Mouse (Mus musculus): ENCODE measurements at regions not wholly inside any gene's neighbourhood (a gene's known extent, or its start where the extent isn't known, plus 50 kb on each side); places are given as distances from the start of the nearest gene placed in this dataset.
A peak's percentile ranks its signal among the peaks of the same experiment; 100 is the strongest.

DNA sequence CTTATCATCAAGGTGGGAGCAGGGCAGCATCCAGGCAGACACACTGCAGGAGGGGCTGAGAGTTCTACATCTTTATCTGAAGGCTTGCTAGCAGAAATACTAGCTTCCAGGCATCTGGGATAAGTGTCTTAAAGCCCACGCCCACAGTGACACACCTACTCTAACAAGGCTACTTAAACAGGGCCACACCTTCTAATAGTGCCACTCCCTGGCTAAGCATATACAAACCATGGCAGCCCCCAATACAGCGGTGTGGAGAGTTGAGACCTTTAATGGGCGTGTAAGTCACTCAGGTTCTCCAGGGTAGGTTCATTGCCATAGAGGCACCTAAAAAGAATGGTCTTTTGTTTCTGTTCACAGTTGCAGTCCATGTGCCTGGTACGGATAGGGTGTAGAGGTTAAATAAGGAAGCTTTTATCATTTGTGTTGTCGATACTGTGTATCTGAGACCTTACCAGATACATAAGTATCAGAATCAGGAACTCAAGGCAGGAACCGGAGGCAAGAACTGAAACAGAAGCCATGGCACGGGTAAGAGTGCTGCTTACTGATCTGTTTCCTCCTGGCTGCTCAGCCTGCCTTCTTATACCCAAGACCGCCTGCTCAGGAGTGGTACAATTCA, 69.0 kb upstream of the Atrnl1 start:
- no peaks in the 10 kb centered on the region for H3K36me3 ChIP-seq
- peaks cover 24% of the 10 kb centered on the region for H3K4me1 ChIP-seq
- no peak overlapping the region for H3K27ac ChIP-seq (replicated peaks)
- H3K27me3 ChIP-seq (replicated peaks) = no peaks in the 10 kb centered on the region
- no peaks in the 10 kb centered on the region for H3K9me3 ChIP-seq (replicated peaks)
- no peak overlapping the region for H3K4me2 ChIP-seq
- no peak overlapping the region for H3K4me3 ChIP-seq (replicated peaks)
- ATAC-seq (ENCODE audit: low FRiP score) = no peak
- H3K9ac ChIP-seq (replicated peaks) = no peak overlapping the region
- 91% methylated on average over 8 of the region's 8 CpGs for WGBS

DNA sequence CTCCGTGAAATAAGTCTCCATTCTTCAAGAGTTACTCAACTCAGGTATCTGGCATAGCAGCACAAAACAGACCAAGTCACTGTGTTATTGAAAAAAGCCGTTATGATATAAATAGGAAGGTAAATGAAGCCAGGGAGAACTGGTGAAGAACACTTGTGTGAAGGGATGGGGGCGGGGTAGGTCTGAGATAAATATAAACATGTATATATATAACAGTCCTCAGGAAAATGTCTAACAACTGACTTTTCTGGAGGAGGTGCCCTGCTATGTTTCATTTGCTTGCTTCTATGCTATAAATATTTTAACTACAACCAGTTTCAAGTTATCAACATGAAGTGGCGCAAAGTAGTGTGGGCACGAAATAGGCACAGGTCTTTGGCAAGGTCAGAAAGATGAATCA, 68.3 kb upstream of the Atrnl1 start:
- WGBS = 95% methylated on average over 5 of the region's 5 CpGs
- H3K4me1 ChIP-seq = peaks cover 25% of the 10 kb centered on the region
- no peak for ATAC-seq (ENCODE audit: low FRiP score)
- H3K4me3 ChIP-seq (replicated peaks) = no peak overlapping the region
- H3K27ac ChIP-seq (replicated peaks) = no peak overlapping the region
- H3K4me2 ChIP-seq = no peak overlapping the region
- H3K27me3 ChIP-seq (replicated peaks) = no peaks in the 10 kb centered on the region
- H3K9me3 ChIP-seq (replicated peaks) = no peaks in the 10 kb centered on the region
- H3K9ac ChIP-seq (replicated peaks) = no peak overlapping the region
- no peaks in the 10 kb centered on the region for H3K36me3 ChIP-seq

DNA sequence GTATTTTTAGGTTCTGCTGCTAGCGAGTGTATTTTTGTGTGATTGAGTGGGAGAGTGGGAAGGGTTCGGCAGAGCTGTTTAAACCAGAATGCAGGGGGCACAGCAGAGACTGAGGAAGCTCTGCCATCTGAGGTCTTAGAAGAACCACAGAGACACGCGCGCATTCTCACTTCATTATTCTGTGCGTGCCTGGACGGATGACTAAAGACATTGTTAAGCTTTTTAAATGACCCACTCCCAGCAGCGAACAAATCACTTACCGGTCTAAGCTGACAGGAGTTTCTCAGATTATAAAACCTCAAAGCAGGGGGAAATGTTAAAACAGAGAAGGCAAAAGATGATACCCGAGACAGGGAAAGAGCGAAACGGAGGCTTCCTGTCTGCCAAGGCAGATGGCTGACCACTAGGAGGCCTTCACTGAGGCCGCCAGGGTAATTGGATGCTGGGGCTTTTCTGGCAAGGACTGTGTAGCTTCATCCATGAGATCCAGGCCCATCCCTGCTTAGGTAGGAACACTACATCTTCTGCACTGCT, 67.1 kb upstream of the Atrnl1 start:
- 18% methylated on average over 13 of the region's 13 CpGs for WGBS
- peaks cover 25% of the 10 kb centered on the region for H3K4me1 ChIP-seq
- no peak overlapping the region for H3K4me3 ChIP-seq (replicated peaks)
- 0 out of 2 replicates have a peak overlapping the region, but pooled peaks have one; percentile 1 for H3K9ac ChIP-seq (replicated peaks)
- H3K4me2 ChIP-seq = peak overlapping the region; percentile 45
- H3K36me3 ChIP-seq = no peaks in the 10 kb centered on the region
- peak; percentile 30 for ATAC-seq (ENCODE audit: low FRiP score)
- peak overlapping the region; percentile 38 for H3K27ac ChIP-seq (replicated peaks)
- H3K27me3 ChIP-seq (replicated peaks) = no peaks in the 10 kb centered on the region
- no peaks in the 10 kb centered on the region for H3K9me3 ChIP-seq (replicated peaks)

DNA sequence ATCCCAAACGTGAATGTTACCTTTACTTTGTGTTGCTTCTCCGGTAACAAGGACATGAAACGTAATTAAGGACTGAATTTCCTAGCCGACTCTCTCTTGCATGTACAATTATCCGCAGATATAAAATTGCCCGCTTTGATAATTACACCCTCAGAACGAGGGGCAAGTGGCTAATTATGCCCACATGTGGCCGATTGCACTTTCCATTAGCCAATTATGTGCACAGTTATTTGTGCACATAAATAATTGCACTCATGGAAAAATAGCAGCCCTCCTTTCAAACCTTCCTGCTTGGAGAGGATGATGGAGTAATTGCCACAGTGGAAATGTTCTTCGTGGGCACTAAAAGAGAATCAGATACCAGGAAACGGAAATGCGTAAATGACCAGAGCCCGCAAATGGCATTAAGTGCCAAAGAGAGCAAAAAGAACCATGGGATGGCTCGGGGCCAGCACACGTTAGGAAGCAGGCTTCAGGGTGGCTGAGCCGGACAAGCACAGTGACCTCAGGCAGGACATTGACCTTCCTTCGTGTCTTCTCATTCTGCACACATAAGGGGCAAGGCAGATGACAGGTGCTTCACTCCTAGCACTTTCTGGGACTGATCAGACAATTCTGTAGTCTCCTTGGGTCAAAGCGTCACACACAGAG, 66.5 kb upstream of the Atrnl1 start:
- peak; percentile 30; the same call in 1 of the 2 replicates for ATAC-seq (ENCODE audit: low FRiP score)
- Histone ChIP-seq H3K4me3 (replicated peaks) (no peak overlapping the region), H3K9ac (replicated peaks) (no peak overlapping the region), H3K36me3 (no peaks in the 10 kb centered on the region), H3K4me1 (peaks cover 25% of the 10 kb centered on the region), H3K27ac (replicated peaks) (peak overlapping the region; percentile 38), H3K9me3 (replicated peaks) (no peaks in the 10 kb centered on the region), H3K4me2 (peak overlapping the region; percentile 45), H3K27me3 (replicated peaks) (no peaks in the 10 kb centered on the region)
- 49% methylated on average over 17 of the region's 17 CpGs for whole genome bisulfite sequencing

DNA sequence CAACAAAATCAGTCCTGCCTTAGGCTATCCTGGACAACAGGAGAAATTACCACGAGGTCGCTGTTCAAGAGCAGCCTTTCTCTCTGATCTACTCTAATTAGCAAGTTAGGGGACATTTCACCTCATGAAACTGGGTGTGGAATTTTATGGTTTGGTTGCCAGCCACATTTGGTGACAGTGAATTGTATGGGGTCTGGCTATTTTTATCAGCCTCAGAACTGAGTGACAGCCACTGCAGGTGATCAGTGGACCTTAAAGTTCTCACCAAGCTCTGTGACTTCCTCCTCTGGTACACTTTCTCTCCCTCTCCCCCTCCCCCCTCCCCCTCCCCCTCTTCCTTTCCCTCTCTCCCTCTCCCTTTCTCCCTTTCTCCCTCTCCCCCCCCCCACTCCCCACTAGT, 65.8 kb upstream of the Atrnl1 start:
- 79% methylated on average over 2 of the region's 2 CpGs for WGBS
- Histone ChIP-seq H3K36me3 (no peaks in the 10 kb centered on the region), H3K4me3 (replicated peaks) (no peak overlapping the region), H3K27me3 (replicated peaks) (peaks cover 3% of the 10 kb centered on the region; the same call in 1 of the 2 replicates), H3K4me2 (no peak overlapping the region), H3K9ac (replicated peaks) (no peak overlapping the region), H3K4me1 (peaks cover 25% of the 10 kb centered on the region), H3K27ac (replicated peaks) (no peak overlapping the region), H3K9me3 (replicated peaks) (no peaks in the 10 kb centered on the region)
- ATAC-seq (ENCODE audit: low FRiP score) = no peak

DNA sequence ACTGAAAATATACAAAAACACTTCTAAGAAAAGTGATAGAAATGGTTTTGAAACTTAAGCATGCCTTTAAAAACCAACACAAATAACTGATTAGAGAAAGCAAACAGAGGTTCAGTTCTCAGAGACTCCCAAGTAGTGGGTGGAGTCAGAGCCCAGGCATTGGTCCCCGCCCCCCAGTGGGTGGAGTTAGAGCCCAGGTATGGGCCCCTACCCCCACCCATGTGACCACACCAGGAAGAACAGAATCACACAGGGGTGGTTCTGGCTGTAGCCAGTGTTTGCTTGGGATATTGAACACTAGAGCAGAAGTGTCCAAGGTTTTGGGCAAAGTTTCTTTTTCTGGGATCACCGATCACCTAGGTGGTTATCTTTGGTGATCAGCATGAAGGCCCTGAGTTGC, 64.8 kb upstream of the Atrnl1 start:
- Histone ChIP-seq H3K4me1 (peaks cover 25% of the 10 kb centered on the region), H3K36me3 (no peaks in the 10 kb centered on the region), H3K9me3 (replicated peaks) (no peaks in the 10 kb centered on the region), H3K4me2 (no peak overlapping the region), H3K9ac (replicated peaks) (no peak overlapping the region), H3K27ac (replicated peaks) (no peak overlapping the region), H3K4me3 (replicated peaks) (no peak overlapping the region), H3K27me3 (replicated peaks) (peaks cover 3% of the 10 kb centered on the region; the same call in 1 of the 2 replicates)
- 78% methylated on average over 2 of the region's 2 CpGs for WGBS
- ATAC-seq (ENCODE audit: low FRiP score) = no peak

DNA sequence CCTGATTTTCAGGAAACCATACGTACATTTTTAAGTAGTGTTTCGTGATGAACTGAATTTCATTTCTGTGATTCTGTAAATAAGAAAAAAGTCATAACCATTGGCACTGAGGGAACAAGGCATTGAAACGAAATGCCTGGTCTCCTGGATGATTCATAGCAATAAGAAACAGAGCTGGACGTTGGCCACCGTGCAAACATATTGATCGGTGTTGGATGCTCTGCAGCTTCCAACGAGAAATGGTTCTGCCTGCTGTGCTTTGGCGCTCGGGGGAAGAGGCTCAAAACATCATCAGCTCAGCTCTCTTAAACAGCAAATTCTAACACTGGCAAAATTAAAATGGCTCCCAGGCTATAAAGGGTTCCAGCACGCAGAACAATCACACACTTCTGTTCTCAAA, 64.3 kb upstream of the Atrnl1 start:
- Histone ChIP-seq H3K4me3 (replicated peaks) (no peak overlapping the region), H3K9me3 (replicated peaks) (no peaks in the 10 kb centered on the region), H3K27ac (replicated peaks) (no peak overlapping the region), H3K4me2 (0 out of 2 replicates have a peak overlapping the region, but pooled peaks have one; percentile 6), H3K4me1 (peaks cover 25% of the 10 kb centered on the region), H3K36me3 (no peaks in the 10 kb centered on the region), H3K27me3 (replicated peaks) (peaks cover 3% of the 10 kb centered on the region; the same call in 1 of the 2 replicates), H3K9ac (replicated peaks) (no peak overlapping the region)
- 59% methylated on average over 10 of the region's 10 CpGs for WGBS
- no peak for ATAC-seq (ENCODE audit: low FRiP score)

DNA sequence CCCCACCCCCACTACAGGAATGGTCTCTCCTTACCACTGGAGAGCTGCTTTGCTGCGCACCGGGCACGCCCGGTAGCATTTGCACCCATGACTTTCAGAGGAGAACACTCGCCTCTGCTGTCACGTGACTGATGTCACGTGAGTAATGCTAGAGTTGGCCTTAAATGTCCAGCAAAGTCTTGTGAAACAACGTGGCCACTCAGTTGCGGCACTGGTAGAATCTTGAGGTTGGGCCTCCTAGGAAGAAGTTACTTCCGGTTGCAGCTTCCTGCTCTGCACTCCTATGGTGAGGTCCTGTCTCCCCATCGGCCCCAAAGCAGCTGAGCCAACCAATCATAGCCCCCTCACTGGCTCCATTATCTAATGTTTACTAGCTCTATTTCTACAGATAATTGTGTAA, 62.7 kb upstream of the Atrnl1 start:
- Histone ChIP-seq H3K4me2 (no peak overlapping the region), H3K9me3 (replicated peaks) (no peaks in the 10 kb centered on the region), H3K27me3 (replicated peaks) (peaks cover 3% of the 10 kb centered on the region; the same call in 1 of the 2 replicates), H3K27ac (replicated peaks) (no peak overlapping the region), H3K4me1 (peaks cover 28% of the 10 kb centered on the region), H3K4me3 (replicated peaks) (no peak overlapping the region), H3K36me3 (no peaks in the 10 kb centered on the region), H3K9ac (replicated peaks) (no peak overlapping the region)
- no peak for ATAC-seq (ENCODE audit: low FRiP score)
- 94% methylated on average over 11 of the region's 11 CpGs for WGBS

DNA sequence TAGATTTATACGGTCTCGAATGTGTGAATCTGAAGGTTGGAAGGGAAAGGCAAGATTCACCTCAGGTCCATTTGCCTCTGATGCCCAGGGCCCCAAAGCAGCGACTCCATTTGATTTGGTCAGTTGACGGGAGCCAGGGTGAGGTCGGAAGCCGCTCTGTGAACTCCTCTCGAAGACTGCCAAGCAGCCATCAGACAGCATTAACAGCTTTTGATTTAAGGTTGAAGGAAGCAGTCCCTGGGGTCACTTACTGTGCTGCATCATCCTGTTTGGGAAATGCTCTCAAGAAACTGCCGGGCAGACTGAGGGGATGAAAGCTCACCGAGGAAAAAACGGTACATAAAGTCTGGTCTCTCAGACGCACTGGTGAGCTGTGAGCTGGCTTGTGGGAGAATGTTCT, 62.2 kb upstream of the Atrnl1 start:
- H3K4me3 ChIP-seq (replicated peaks) = no peak overlapping the region
- no peak overlapping the region for H3K9ac ChIP-seq (replicated peaks)
- ATAC-seq (ENCODE audit: low FRiP score) = no peak
- no peaks in the 10 kb centered on the region for H3K9me3 ChIP-seq (replicated peaks)
- H3K4me1 ChIP-seq = peaks cover 23% of the 10 kb centered on the region
- H3K27ac ChIP-seq (replicated peaks) = no peak overlapping the region
- H3K4me2 ChIP-seq = no peak overlapping the region
- no peaks in the 10 kb centered on the region for H3K36me3 ChIP-seq
- WGBS = 62% methylated on average over 11 of the region's 11 CpGs
- peaks cover 3% of the 10 kb centered on the region; the same call in 1 of the 2 replicates for H3K27me3 ChIP-seq (replicated peaks)

DNA sequence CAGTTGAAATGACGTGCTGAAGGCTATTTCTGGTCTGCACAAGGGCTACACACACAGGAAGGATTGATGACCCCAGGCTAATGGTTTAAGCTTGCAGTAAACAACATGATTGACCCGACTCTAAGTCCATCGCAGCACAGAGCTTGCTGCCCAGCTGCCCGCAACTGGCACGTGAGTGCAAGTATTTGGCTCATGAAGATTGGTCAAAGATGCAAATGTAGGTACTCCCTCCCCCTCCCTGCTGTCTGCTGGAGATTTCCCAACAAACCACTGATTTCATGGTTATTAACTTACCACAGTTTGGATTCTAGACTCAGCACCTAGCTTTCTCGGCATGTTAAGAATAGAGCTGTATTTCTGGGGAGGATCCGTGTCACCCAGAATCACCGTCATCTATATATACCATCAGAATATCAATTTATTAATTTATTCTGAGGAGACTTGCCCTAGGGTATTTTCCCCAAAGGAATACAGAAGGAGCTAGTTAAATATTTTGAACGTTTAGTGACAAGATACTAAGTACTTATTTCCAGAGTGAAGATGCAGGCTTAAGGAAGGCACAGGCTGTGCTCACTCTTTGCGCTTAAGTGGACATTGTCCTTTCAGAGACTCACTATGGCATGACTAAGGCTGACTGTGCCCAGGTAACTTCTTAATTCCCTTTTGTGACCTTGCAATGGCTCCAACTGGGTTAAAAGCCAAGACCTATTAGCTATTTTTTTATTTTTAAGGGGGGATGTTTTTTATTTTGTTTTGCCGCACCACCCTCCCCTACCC, 57.7 kb upstream of the Atrnl1 start:
- 0 out of 2 replicates have a peak, but pooled peaks cover 7% of the 10 kb centered on the region for H3K4me1 ChIP-seq
- H3K9ac ChIP-seq (replicated peaks) = no peak overlapping the region
- no peaks in the 10 kb centered on the region for H3K36me3 ChIP-seq
- H3K9me3 ChIP-seq (replicated peaks) = no peaks in the 10 kb centered on the region
- H3K4me2 ChIP-seq = no peak overlapping the region
- H3K27ac ChIP-seq (replicated peaks) = no peak overlapping the region
- H3K27me3 ChIP-seq (replicated peaks) = peaks cover 3% of the 10 kb centered on the region; the same call in 1 of the 2 replicates
- 53% methylated on average over 11 of the region's 11 CpGs for WGBS
- H3K4me3 ChIP-seq (replicated peaks) = no peak overlapping the region
- no peak for ATAC-seq (ENCODE audit: low FRiP score)

DNA sequence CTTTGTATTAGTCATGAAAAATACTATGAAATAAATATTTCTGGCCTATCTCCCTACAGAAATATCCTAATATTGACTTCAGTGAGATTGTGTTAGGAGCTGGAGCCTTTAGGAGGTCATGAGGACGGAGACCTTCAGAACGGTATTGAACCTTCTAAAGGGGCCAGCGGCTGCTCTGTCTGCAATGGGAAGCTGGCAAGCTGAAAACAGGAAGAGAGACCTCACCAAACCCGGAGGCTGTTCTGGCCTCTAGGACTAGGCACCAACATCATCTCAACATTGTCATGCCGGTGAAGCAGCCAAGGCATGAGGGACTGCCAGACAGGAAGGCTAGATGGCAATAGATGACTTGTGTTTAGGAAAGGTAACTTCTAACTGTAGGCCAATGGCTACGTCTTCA, 56.7 kb upstream of the Atrnl1 start:
- no peak for ATAC-seq (ENCODE audit: low FRiP score)
- H3K36me3 ChIP-seq = no peaks in the 10 kb centered on the region
- H3K9me3 ChIP-seq (replicated peaks) = no peaks in the 10 kb centered on the region
- no peak overlapping the region for H3K9ac ChIP-seq (replicated peaks)
- WGBS = 94% methylated on average over 6 of the region's 6 CpGs
- H3K4me1 ChIP-seq = peaks cover 12% of the 10 kb centered on the region; the same call in 1 of the 2 replicates
- no peak overlapping the region for H3K4me2 ChIP-seq
- peaks cover 3% of the 10 kb centered on the region; the same call in 1 of the 2 replicates for H3K27me3 ChIP-seq (replicated peaks)
- no peak overlapping the region for H3K4me3 ChIP-seq (replicated peaks)
- no peak overlapping the region for H3K27ac ChIP-seq (replicated peaks)
